Mouse (Mus musculus) G1E-ER4 (cell line): ENCODE data around the gene Il1rapl1. TPM values are rescaled to one million over a fixed set of nuclear protein-coding genes. Genes with fewer than 3 reads are reported as not detected.

Source experiments
- GATA1 ChIP-seq: IDR thresholded peaks from one replicate; pipeline ENCODE4 v1.8.0; 2012; ENCODE audit warnings: low read length, inconsistent platforms
- polyA plus RNA-seq: library from polyadenylated mRNA; stranded (reverse); fragments of >175 nt; gene quantifications from 2 replicates; pipeline ENCODE4 v1.2.3, GENCODE M21; 2012

The Il1rapl1 gene
- polyA plus RNA-seq: not detected in 2 replicates

GRCm38 (mm10) chrX:88115609-88116073 is at the start of gene Il1rapl1:
TSS of gene Il1rapl1 (minus strand) at chrX:88115645.
- TF ChIP-seq GATA1: no peak

- TF ChIP-seq GATA1: no peak
Measured at GRCm38 (mm10) chrX:88158037-88158436, 42.6 kb upstream of the Il1rapl1 start.

GRCm38 (mm10) chrX:88125612-88126011 is 10.2 kb upstream of the Il1rapl1 start:
- TF ChIP-seq GATA1: no peak

GRCm38 (mm10) chrX:88120070-88120469 is 4.6 kb upstream of the Il1rapl1 start:
- TF ChIP-seq GATA1: no peak

- no peak for TF ChIP-seq GATA1
Measured at GRCm38 (mm10) chrX:88117858-88118257, 2.4 kb upstream of the Il1rapl1 start.

- TF ChIP-seq GATA1: no peak
Measured at GRCm38 (mm10) chrX:88116326-88116725, 881 bp upstream of the Il1rapl1 start.

GRCm38 (mm10) chrX:88113561-88113960 is 1.9 kb downstream of the Il1rapl1 start:
- TF ChIP-seq GATA1: no peak

GRCm38 (mm10) chrX:88112254-88112653 is 3.2 kb downstream of the Il1rapl1 start:
- TF ChIP-seq GATA1: no peak

GRCm38 (mm10) chrX:88109733-88110132 is 5.7 kb downstream of the Il1rapl1 start:
- TF ChIP-seq GATA1: no peak

- no peak for TF ChIP-seq GATA1
Measured at GRCm38 (mm10) chrX:88093936-88094569, 21.4 kb downstream of the Il1rapl1 start.

- TF ChIP-seq GATA1: no peak
Measured at GRCm38 (mm10) chrX:88089873-88090272, 25.6 kb downstream of the Il1rapl1 start.

GRCm38 (mm10) chrX:88072741-88073419 is 42.6 kb downstream of the Il1rapl1 start:
- no peak for TF ChIP-seq GATA1

- TF ChIP-seq GATA1: no peak
Measured at GRCm38 (mm10) chrX:88070368-88070767, 45.1 kb downstream of the Il1rapl1 start.

GRCm38 (mm10) chrX:88043556-88043955 is 71.9 kb downstream of the Il1rapl1 start:
- TF ChIP-seq GATA1: no peak

GRCm38 (mm10) chrX:88038984-88039383 is 76.5 kb downstream of the Il1rapl1 start:
- TF ChIP-seq GATA1: no peak

GRCm38 (mm10) chrX:87897172-87897571 is 218.3 kb downstream of the Il1rapl1 start:
- no peak for TF ChIP-seq GATA1

GRCm38 (mm10) chrX:87891916-87892315 is 223.5 kb downstream of the Il1rapl1 start:
- TF ChIP-seq GATA1: no peak
